Mouse (Mus musculus) stomach, embryonic 14.5 days (tissue): Measurements from ENCODE around the gene Gucy2e. TPM values are rescaled to one million over a fixed set of nuclear protein-coding genes. Genes with fewer than 3 reads are reported as not detected.

Experiments used
- ATAC-seq: fragments of 200-750 bp; cut with Nextera tagmentation; 2 replicates; pipeline ENCODE4 v1.8.0; 2017; ENCODE audit warnings: low read depth, moderate TSS enrichment; ENCODE audit not compliant: insufficient number of reproducible peaks, insufficient read depth, low FRiP score
- H3K27ac ChIP-seq: fragments of 300-500 bp; sonication (generic); 2 replicates; pipeline ENCODE4 v1.5.1; 2014; ENCODE audit warnings: mild to moderate bottlenecking, low read length, moderate library complexity, mixed read lengths
- H3K27me3 ChIP-seq: fragments of 300-500 bp; sonication (generic); 2 replicates; pipeline ENCODE4 v1.6.1; 2014; ENCODE audit warnings: low read length, control low read depth, mixed read lengths; ENCODE audit not compliant: control insufficient read depth, insufficient read depth
- H3K36me3 ChIP-seq: fragments of 300-500 bp; sonication (generic); 2 replicates; pipeline ENCODE4 v1.6.1; 2014; ENCODE audit warnings: mild to moderate bottlenecking, control low read depth, low read length, moderate library complexity, mixed read lengths; ENCODE audit not compliant: control insufficient read depth, insufficient read depth
- H3K4me1 ChIP-seq: fragments of 300-500 bp; sonication (generic); 2 replicates; pipeline ENCODE4 v1.6.1; 2014; ENCODE audit warnings: low read length, control low read depth, mixed read lengths; ENCODE audit not compliant: control insufficient read depth, insufficient read depth
- H3K4me2 ChIP-seq: fragments of 300-500 bp; sonication (generic); replicated peaks from 2 replicates; pipeline ENCODE4 v1.6.1; 2014; ENCODE audit warnings: low read depth, low read length, control low read depth
- H3K4me3 ChIP-seq: fragments of 300-500 bp; sonication (generic); 2 replicates; pipeline ENCODE4 v1.5.1; 2014; ENCODE audit warnings: low read depth, low read length, control low read depth
- H3K9ac ChIP-seq: fragments of 300-500 bp; sonication (generic); replicated peaks from 2 replicates; pipeline ENCODE4 v1.6.1; 2014; ENCODE audit warnings: low read depth, mild to moderate bottlenecking, control low read depth, low read length, moderate library complexity, mixed read lengths
- H3K9me3 ChIP-seq: fragments of 300-500 bp; sonication (generic); 2 replicates; pipeline ENCODE4 v1.6.1; 2016; ENCODE audit warnings: low read depth, low read length, control low read depth; ENCODE audit not compliant: control insufficient read depth
- WGBS: fragments of 180-500 bp; shearing (Covaris S2); extraction: QIAGEN DNeasy Blood & Tissue Kit; methylation state at CpG from one replicate; pipeline ENCODE4 v1.1.7; 2014; 5-methylcytosine and 5-hydroxymethylcytosine counted together
- polyA plus RNA-seq: library from polyadenylated mRNA; unstranded; fragments of >200 nt; fragmentation: Nextera tagmentation; extraction: Ambion mirVana; gene quantifications from 2 replicates; pipeline ENCODE4 v1.2.1, GENCODE M21; 2014

Gucy2e gene
- polyA plus RNA-seq, 1 experiment from 2014 or later: 0.06 TPM

DNA sequence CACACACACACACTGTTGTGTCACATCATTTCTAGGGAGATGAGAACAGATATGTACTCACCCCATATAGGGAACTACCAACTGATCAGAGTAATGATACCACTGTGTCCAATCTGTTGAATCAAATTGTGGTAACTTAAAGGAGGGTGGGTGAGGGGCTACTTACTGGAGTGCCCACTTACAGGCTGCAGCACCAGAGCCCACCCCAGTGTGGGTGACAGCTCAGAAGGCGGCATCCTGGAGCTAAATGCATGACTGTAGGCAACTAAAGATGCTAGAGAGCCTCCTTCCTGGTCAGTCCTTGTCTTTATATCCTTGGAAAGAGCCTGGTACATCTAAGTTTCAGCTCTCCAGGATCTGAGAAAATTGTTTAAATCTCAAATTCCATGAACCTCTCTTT is 37.6 kb downstream of the Gucy2e start:
- Histone ChIP-seq H3K27ac (no peak overlapping the region), H3K4me1 (0 out of 2 replicates have a peak, but pooled peaks cover 4% of the 10 kb centered on the region), H3K4me3 (no peak overlapping the region), H3K27me3 (peaks cover 10% of the 10 kb centered on the region), H3K9ac (no peak overlapping the region), H3K36me3 (no peaks in the 10 kb centered on the region), H3K4me2 (no peak overlapping the region), H3K9me3 (no peaks in the 10 kb centered on the region)
- ATAC-seq: no peak
- WGBS: 84% methylated on average over 1 of the region's 1 CpGs

DNA sequence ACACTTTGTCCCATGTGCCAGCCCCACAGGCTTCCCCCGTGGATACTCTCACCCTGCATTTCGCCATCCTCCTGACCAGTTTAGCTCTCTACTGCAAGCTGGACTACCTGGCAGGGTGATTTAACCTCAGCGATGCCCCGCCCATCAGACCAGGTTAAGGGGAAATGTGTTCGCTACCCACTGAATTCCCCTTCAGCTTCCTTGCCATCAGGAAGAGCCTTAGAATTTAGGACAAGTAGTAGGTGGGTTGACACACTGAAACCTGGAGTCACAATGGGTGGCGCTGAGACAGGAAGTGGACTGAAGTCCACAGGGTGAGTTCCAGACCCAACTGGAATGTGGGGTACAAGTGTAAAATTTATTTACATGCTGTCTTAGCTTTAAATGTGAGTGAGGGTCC is 39.1 kb downstream of the Gucy2e start, which contains the start of gene Alox8:
TSS of gene Alox8 (minus strand) at position 101 of the 400 bp plus-strand sequence.
- Histone ChIP-seq H3K4me1 (0 out of 2 replicates have a peak, but pooled peaks cover 4% of the 10 kb centered on the region), H3K27me3 (peaks cover 10% of the 10 kb centered on the region), H3K27ac (no peak within 1 kb of the TSS), H3K4me3 (peak within 1 kb of the TSS; percentile 23; the same call in 1 of the 2 replicates), H3K9me3 (no peaks in the 10 kb centered on the region), H3K36me3 (no peaks in the 10 kb centered on the region), H3K4me2 (peak within 1 kb of the TSS; percentile 44), H3K9ac (no peak within 1 kb of the TSS)
- WGBS: 26% methylated on average over 6 of the region's 6 CpGs
- ATAC-seq: no peak

DNA sequence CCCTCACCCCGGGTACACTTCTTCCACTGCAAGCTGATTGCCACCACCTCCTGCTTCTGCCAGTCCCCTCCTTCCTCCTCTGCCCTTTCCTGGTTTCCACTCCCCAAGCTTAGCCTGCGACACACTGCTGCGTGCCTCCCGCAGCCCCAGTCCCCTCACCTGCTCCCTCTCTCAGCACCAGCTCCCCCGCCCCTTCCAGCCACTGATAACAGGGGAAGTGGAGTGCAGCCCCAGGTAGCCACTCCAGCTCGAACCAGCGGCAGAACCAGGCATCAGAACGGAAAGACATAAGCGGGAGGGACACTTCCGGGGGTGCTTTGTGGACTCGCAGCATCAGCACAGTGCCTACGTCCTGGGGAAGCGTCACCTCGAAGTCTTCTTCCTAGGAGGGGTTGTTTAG is 39.6 kb downstream of the Gucy2e start:
- H3K9ac ChIP-seq: no peak overlapping the region
- no peak for ATAC-seq
- WGBS: under 1% methylated on average over 14 of the region's 14 CpGs

DNA sequence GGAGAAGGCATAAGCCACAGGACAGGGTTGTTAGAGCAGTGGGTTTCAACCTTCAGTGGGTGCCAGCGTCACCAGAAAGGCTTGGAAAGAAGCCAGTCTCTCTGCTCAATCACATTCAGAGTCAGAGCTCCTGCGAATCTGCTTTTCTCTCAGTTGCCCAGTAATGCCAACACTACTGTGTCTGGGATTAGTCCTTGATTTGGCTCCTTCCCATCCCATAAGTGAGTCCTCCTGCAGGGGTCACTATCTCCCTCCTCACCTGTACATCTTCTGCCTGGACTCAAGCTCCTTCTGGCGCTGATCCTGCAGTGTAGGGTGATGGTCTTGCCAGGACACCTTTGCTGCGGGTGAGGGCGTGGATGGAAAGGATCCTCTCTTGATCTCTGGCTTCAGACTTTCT is 40.1 kb downstream of the Gucy2e start:
- WGBS: 11% methylated on average over 5 of the region's 5 CpGs
- no peak overlapping the region for H3K27ac ChIP-seq

More for the DNA sequence above, 39.6 kb downstream of the Gucy2e start:
- H3K4me3 ChIP-seq: peak overlapping the region; percentile 23; the same call in 1 of the 2 replicates
- no peak overlapping the region for H3K27ac ChIP-seq
- H3K4me2 ChIP-seq: peak overlapping the region; percentile 44
- peaks cover 10% of the 10 kb centered on the region for H3K27me3 ChIP-seq
- 0 out of 2 replicates have a peak, but pooled peaks cover 4% of the 10 kb centered on the region for H3K4me1 ChIP-seq
- no peaks in the 10 kb centered on the region for H3K9me3 ChIP-seq
- H3K36me3 ChIP-seq: no peaks in the 10 kb centered on the region

DNA sequence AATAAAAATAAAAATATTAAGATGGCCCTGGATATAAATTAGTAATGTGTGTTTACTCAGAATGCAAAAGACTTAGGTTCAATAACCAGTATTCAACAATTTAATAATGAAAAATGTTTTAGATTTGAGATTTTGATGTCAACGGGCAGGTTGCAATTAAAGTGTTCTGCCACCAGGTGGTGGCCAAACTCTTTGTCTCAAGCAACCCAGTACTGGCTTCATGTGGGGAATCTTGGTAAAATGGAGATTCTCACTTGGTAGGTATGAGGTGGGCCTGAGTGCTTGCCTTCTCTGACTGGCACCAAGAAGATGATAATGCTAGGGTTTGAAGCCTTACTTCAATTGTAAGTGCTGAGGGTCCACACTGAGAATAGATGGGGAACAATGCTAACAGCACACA is 44.0 kb downstream of the Gucy2e start:
- H3K36me3 ChIP-seq: no peaks in the 10 kb centered on the region
- WGBS: 5% methylated on average over 1 of the region's 1 CpGs
- H3K9ac ChIP-seq: no peak overlapping the region
- no peak for ATAC-seq
- H3K4me2 ChIP-seq: no peak overlapping the region
- H3K27me3 ChIP-seq: peaks cover 10% of the 10 kb centered on the region
- no peaks in the 10 kb centered on the region for H3K9me3 ChIP-seq
- no peak overlapping the region for H3K4me3 ChIP-seq
- no peak overlapping the region for H3K27ac ChIP-seq
- H3K4me1 ChIP-seq: 0 out of 2 replicates have a peak, but pooled peaks cover 4% of the 10 kb centered on the region

More for the DNA sequence above, 40.1 kb downstream of the Gucy2e start:
- H3K27me3 ChIP-seq: peaks cover 10% of the 10 kb centered on the region
- H3K4me3 ChIP-seq: peak overlapping the region; percentile 23; the same call in 1 of the 2 replicates
- peak overlapping the region; percentile 44 for H3K4me2 ChIP-seq
- 0 out of 2 replicates have a peak, but pooled peaks cover 4% of the 10 kb centered on the region for H3K4me1 ChIP-seq
- no peaks in the 10 kb centered on the region for H3K36me3 ChIP-seq
- H3K9ac ChIP-seq: no peak overlapping the region
- no peak for ATAC-seq
- H3K9me3 ChIP-seq: no peaks in the 10 kb centered on the region

DNA sequence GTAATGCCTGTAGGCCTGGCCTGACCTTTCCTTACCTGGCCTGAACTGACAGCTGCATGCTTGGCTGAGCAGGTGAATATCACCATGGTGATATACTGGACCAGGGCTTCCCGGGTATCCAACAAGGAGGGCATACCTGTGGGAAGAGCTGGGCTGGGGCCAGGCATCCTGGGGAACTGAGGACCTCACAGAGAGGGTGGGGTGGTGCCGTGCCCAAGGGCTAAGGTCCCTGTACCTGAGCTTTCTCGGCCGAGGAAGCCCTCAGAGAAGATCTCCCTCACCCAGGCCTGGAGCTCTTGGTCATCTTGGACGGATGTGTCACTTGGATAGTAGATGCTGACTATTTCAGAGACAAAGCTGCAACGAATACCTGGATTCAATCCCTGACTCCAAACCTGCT is 50.9 kb downstream of the Gucy2e start:
- no peaks in the 10 kb centered on the region for H3K27me3 ChIP-seq
- H3K27ac ChIP-seq: no peak overlapping the region
- no peaks in the 10 kb centered on the region for H3K36me3 ChIP-seq
- H3K4me3 ChIP-seq: no peak overlapping the region
- no peak overlapping the region for H3K9ac ChIP-seq
- no peak overlapping the region for H3K4me2 ChIP-seq
- no peaks in the 10 kb centered on the region for H3K9me3 ChIP-seq
- 82% methylated on average over 6 of the region's 6 CpGs for WGBS
- no peaks in the 10 kb centered on the region for H3K4me1 ChIP-seq
- ATAC-seq: no peak

DNA sequence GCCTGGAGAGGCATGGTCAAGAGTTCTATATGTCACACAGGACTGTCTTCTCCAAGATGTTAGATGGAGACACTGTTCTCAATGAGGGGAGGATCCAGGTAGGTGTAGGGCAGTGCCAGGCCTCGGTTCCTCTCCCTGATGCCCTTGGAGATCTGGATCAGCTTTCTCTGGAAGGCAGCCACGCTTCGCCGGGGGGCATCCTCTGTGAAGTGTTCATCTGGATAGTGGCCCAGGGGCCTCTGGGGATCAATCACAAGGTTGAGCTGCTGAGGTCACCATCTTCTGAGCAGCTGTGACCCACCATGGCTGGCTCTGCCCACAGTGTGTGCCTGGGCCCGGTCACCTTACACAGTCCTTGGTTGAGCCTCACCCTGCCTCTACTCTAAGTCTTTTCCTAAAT is 51.8 kb downstream of the Gucy2e start:
- Histone ChIP-seq H3K9me3 (no peaks in the 10 kb centered on the region), H3K4me3 (no peak overlapping the region), H3K36me3 (no peaks in the 10 kb centered on the region), H3K4me1 (no peaks in the 10 kb centered on the region), H3K4me2 (no peak overlapping the region), H3K9ac (no peak overlapping the region), H3K27ac (no peak overlapping the region), H3K27me3 (no peaks in the 10 kb centered on the region)
- no peak for ATAC-seq
- 86% methylated on average over 5 of the region's 5 CpGs for WGBS

DNA sequence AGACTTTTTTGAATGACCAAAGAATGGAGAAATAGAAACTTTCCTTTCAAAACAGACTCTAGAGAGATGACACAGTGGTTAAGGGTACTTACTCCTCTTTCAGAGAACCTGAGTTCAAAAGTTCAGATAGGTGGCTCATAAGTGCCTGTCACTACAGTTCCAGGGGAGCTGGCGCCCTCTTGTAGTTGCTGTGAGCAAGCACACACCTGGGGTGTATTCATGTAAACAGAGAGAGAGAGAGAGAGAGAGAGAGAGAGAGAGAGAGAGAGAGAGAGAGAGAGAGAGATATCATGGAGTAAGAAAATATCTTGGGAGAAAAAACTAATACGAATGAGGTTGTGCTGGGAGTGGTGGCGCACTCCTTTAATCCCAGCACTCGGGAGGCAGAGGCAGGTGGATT is 56.7 kb downstream of the Gucy2e start:
- H3K4me3 ChIP-seq: no peak overlapping the region
- H3K9me3 ChIP-seq: no peaks in the 10 kb centered on the region
- H3K27ac ChIP-seq: no peak overlapping the region
- no peaks in the 10 kb centered on the region for H3K27me3 ChIP-seq
- H3K9ac ChIP-seq: no peak overlapping the region
- no peaks in the 10 kb centered on the region for H3K4me1 ChIP-seq
- H3K36me3 ChIP-seq: no peaks in the 10 kb centered on the region
- WGBS: 74% methylated on average over 4 of the region's 4 CpGs
- H3K4me2 ChIP-seq: no peak overlapping the region
- no peak for ATAC-seq

DNA sequence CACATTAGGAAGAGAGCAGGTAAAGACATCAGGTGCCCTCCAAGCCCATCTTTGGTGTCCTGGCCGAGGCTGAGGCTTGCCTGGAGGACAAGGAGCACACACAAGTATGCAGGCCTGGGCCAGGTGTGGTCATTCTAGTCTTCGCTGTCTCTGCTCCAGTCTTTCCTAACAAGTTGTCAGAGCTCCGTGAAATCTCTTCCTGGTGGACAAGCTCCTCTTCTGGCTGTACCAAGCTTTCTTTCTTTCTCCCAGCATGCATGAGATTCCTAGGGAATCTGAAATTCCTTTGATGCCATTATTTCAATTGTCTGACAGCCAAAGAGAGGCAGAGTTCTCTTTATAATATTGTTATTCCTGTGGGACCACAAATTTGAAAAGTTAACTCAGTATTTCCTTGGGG is 57.3 kb downstream of the Gucy2e start:
- Histone ChIP-seq H3K27ac (no peak overlapping the region), H3K4me2 (no peak overlapping the region), H3K27me3 (no peaks in the 10 kb centered on the region), H3K36me3 (no peaks in the 10 kb centered on the region), H3K9ac (no peak overlapping the region), H3K4me1 (no peaks in the 10 kb centered on the region), H3K9me3 (no peaks in the 10 kb centered on the region), H3K4me3 (no peak overlapping the region)
- 45% methylated on average over 3 of the region's 3 CpGs for WGBS
- ATAC-seq: no peak
